Mouse (Mus musculus): ENCODE data around the gene Gramd4. TPM values are rescaled to one million over a fixed set of nuclear protein-coding genes. Genes with fewer than 3 reads are reported as not detected.

Gene Gramd4
- polyA plus RNA-seq, 1 experiment from 2014 or later, result 17.4 TPM

DNA sequence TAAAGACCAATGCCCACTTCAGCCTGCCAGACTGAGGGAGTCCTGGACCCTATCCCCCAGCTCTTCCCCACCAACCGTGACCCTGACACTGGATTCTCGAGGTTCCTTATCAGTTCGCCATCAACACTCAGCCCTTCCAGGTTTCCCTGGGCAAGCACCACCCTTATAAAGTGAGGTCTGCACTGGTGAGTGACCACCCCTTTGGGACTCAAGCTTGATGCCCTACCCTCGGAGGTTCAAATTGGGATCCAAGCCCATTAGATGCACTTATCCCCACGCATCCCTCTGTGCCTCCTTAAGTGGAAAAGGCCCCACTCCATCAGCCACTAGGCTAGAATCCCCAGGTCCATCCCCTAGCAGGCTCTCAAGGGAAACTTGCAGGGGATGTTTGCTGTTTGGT, 126.6 kb downstream of the Gramd4 start:
- Histone ChIP-seq H3K4me2 (peak overlapping the region; percentile 83), H3K4me1 (peaks cover 52% of the 10 kb centered on the region), H3K27ac (no peak overlapping the region), H3K4me3 (replicated peaks) (peak overlapping the region; percentile 87), H3K9me3 (replicated peaks) (no peaks in the 10 kb centered on the region), H3K9ac (no peak overlapping the region), H3K27me3 (peaks cover 7% of the 10 kb centered on the region; the same call in 1 of the 2 replicates), H3K36me3 (no peaks in the 10 kb centered on the region)
- WGBS, result 70% methylated on average over 5 of the region's 5 CpGs
- no peak for ATAC-seq (replicated peaks; ENCODE audit: low FRiP score)

DNA sequence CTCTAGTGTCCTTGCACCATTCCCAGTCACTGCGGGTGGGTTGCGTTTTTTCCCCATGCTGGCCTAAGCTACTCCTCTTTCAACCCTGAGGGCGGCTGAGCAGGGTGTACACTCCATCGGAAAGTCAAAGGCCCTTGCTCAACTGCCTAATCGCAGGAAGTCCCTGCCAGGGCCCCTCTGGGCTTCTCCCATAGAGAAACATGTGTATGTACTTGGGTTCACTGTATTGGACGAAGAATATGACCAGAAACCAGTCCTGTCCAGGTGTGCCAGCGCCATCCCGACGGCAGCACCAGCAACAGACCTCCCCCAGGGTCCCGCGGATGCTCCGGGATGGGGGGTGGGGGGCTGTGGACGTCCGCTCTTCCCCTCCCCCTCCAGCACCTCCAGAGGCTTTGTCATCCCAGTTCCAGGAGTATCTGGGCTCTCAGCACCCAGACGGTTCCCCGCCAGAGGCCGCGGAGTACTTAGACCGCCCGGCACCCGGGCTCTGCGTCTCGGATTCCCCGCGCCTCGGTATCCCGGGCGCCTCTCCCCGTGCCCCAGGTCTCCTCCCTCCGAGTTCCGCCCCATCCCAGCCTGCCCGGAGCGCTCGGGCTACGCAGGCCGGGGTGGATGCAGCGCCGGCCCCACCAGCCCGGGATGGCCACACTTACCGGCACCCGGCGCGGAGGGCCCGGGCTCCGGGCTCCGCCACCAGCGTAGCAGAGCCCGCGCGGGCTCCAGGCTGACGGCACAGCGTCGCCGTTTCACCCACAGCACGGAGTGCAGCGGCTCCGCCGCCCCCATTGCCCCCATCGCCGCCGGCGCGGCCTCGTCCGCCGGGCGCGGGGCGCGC, 127.6 kb downstream of the Gramd4 start:
- peak overlapping the region; percentile 83 for H3K4me2 ChIP-seq
- 1% methylated on average over 70 of the region's 70 CpGs for WGBS
- H3K4me1 ChIP-seq, result peaks cover 60% of the 10 kb centered on the region
- H3K9me3 ChIP-seq (replicated peaks), result no peaks in the 10 kb centered on the region
- H3K27ac ChIP-seq, result peak overlapping the region; percentile 81
- peak overlapping the region; percentile 87 for H3K4me3 ChIP-seq (replicated peaks)
- ATAC-seq (replicated peaks; ENCODE audit: low FRiP score), result peak; percentile 57
- no peaks in the 10 kb centered on the region for H3K36me3 ChIP-seq
- H3K9ac ChIP-seq, result peak overlapping the region; percentile 92
- H3K27me3 ChIP-seq, result peaks cover 7% of the 10 kb centered on the region; the same call in 1 of the 2 replicates

DNA sequence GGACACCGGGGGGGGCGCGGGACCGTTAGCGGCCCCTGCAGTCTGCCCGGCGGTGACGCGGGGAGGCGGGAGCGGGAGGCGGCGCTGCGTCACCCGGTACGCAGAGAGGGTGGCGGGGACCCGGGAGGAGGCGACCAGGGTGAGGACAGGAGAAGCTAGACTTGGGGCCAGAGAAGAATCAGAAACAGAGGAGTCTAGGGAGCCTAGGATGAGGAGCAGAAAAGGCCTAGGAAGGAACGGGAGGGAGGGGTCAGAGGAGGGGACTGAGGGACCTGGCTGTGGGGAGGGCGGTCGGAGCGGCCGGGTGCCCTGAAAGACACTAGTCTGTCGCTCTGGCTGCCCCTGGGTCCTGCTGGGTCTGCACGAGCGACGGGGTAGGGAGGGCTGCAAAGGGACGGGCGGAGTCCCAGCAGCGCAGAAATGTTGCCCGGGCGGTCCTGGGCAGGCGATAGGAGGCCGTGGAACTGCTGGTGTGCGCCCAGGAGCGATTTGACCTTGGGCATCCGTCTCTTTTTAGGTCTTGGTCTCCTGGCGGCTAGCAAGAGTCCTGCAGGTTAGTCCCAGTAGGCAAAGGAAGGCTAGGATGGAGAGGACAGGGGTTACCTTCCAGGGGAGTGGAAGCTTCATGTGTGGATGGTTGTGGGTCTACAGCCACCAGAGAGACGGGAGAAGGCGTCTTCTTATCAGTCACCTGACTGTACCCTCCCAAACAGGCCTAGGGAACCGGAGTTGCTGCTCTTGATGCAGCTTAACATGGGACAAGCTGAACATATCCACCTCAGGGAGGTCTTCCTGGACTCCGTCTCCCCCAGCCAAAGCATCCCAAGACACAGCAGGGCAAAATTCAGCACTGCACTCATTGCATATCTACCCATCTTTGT, 128.4 kb downstream of the Gramd4 start, which contains the start of gene Cerk:
Gene Cerk, minus strand, starts transcription at position 453 of the 881 bp plus-strand sequence.
- peak; percentile 57 for ATAC-seq (replicated peaks; ENCODE audit: low FRiP score)
- WGBS, result 3% methylated on average over 43 of the region's 43 CpGs
- peak within 1 kb of the TSS; percentile 87 for H3K4me3 ChIP-seq (replicated peaks)

DNA sequence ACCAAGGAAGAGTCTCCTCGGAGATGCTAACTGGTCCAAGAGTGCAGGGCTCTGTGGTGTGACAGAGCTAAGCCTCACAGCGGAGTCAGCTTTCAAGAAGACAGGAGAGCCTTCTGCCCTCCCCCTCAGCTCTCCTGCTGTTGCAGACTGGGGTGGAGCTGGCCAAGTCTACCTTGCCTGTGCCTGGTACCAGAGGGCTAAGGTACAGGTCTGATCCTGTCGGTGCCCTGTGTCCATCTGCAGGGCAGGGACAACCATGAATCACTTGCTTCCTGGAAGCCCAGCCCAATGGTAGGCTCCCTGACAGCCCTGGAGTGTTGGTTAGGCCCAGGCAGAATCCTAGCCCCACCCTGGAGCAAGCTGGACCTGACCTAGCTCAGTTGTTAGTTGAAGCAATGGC, 129.2 kb downstream of the Gramd4 start:
- H3K9ac ChIP-seq, result no peak overlapping the region
- no peaks in the 10 kb centered on the region for H3K9me3 ChIP-seq (replicated peaks)
- H3K27ac ChIP-seq, result 0 out of 2 replicates have a peak overlapping the region, but pooled peaks have one; percentile 3
- 52% methylated on average over 3 of the region's 3 CpGs for WGBS
- no peaks in the 10 kb centered on the region for H3K36me3 ChIP-seq
- peaks cover 58% of the 10 kb centered on the region for H3K4me1 ChIP-seq
- H3K27me3 ChIP-seq, result peaks cover 7% of the 10 kb centered on the region; the same call in 1 of the 2 replicates
- no peak for ATAC-seq (replicated peaks; ENCODE audit: low FRiP score)
- H3K4me3 ChIP-seq (replicated peaks), result no peak overlapping the region
- H3K4me2 ChIP-seq, result peak overlapping the region; percentile 83; the same call in 1 of the 2 replicates

More for the DNA sequence above, 128.4 kb downstream of the Gramd4 start, which contains the start of gene Cerk:
- Histone ChIP-seq H3K9ac (peak within 1 kb of the TSS; percentile 92), H3K36me3 (no peaks in the 10 kb centered on the region), H3K9me3 (replicated peaks) (no peaks in the 10 kb centered on the region), H3K4me1 (peaks cover 60% of the 10 kb centered on the region), H3K27ac (peak within 1 kb of the TSS; percentile 81), H3K4me2 (peak within 1 kb of the TSS; percentile 83), H3K27me3 (peaks cover 7% of the 10 kb centered on the region; the same call in 1 of the 2 replicates)

Other genes starting within 250 kb of the Gramd4 start
- 29.5 and 32.5 TPM in 2 replicates for gene Cdpf1, start 246.0 kb upstream of the Gramd4 start, polyA plus RNA-seq (2015; fragmentation: Nextera tagmentation; extraction: Ambion mirVana)
- gene Pkdrej, start 236.0 kb upstream of the Gramd4 start, polyA plus RNA-seq (2015; fragmentation: Nextera tagmentation; extraction: Ambion mirVana), result 0.14 and 0.15 TPM in 2 replicates
- 6.3 and 6.7 TPM in 2 replicates for gene Ttc38, start 225.4 kb upstream of the Gramd4 start, polyA plus RNA-seq (2015; fragmentation: Nextera tagmentation; extraction: Ambion mirVana)
- 30.3 and 30.8 TPM in 2 replicates for gene Gtse1, start 197.9 kb upstream of the Gramd4 start, polyA plus RNA-seq (2015; fragmentation: Nextera tagmentation; extraction: Ambion mirVana)
- 39.4 and 50.4 TPM in 2 replicates for gene Trmu, start 178.4 kb upstream of the Gramd4 start, polyA plus RNA-seq (2015; fragmentation: Nextera tagmentation; extraction: Ambion mirVana)
- 3.7 and 3.9 TPM in 2 replicates for gene Celsr1, start 23.9 kb upstream of the Gramd4 start, polyA plus RNA-seq (2015; fragmentation: Nextera tagmentation; extraction: Ambion mirVana)
- 12.1 and 12.4 TPM in 2 replicates for gene Cerk, start 128.4 kb downstream of the Gramd4 start, polyA plus RNA-seq (2015; fragmentation: Nextera tagmentation; extraction: Ambion mirVana)
- gene Tbc1d22a, start 156.8 kb downstream of the Gramd4 start, polyA plus RNA-seq (2015; fragmentation: Nextera tagmentation; extraction: Ambion mirVana), result 13.1 and 13.8 TPM in 2 replicates

Measured in kidney, embryonic 15.5 days (tissue).